Mouse (Mus musculus) midbrain, embryonic 11.5 days (tissue): ENCODE results near the gene Cs. TPM values are rescaled to one million over a fixed set of nuclear protein-coding genes. Genes with fewer than 3 reads are reported as not detected.

Source experiments
- ATAC-seq: fragments of 200-750 bp; cut with Nextera tagmentation; 2 replicates; pipeline ENCODE4 v1.8.0; 2017; ENCODE audit warnings: moderate TSS enrichment, moderate library complexity; ENCODE audit not compliant: low FRiP score
- DNase-seq: peaks from one replicate; pipeline ENCODE4 v3.0.0; 2015; ENCODE audit warnings: low spot score; ENCODE audit errors: missing footprints
- H3K27ac ChIP-seq: fragments of 300-500 bp; sonication (generic); 2 replicates; pipeline ENCODE4 v1.5.1; 2014; ENCODE audit warnings: low read depth, low read length
- H3K27me3 ChIP-seq: fragments of 300-500 bp; sonication (generic); 2 replicates; pipeline ENCODE4 v1.6.1; 2014; ENCODE audit warnings: mild to moderate bottlenecking, low read length, moderate library complexity, mixed read lengths; ENCODE audit not compliant: control insufficient read depth, insufficient read depth
- H3K36me3 ChIP-seq: fragments of 300-500 bp; sonication (generic); 2 replicates; pipeline ENCODE4 v1.6.1; 2014; ENCODE audit warnings: mild to moderate bottlenecking, low read length, moderate library complexity, mixed read lengths; ENCODE audit not compliant: control insufficient read depth, insufficient read depth
- H3K4me1 ChIP-seq: fragments of 300-500 bp; sonication (generic); 2 replicates; pipeline ENCODE4 v1.6.1; 2014; ENCODE audit warnings: low read length; ENCODE audit not compliant: control insufficient read depth, insufficient read depth
- H3K4me2 ChIP-seq: fragments of 300-500 bp; sonication (generic); 2 replicates; pipeline ENCODE4 v1.6.1; 2014; ENCODE audit warnings: mild to moderate bottlenecking, moderate library complexity
- H3K4me3 ChIP-seq: fragments of 300-500 bp; sonication (generic); 2 replicates; pipeline ENCODE4 v1.5.1; 2014; ENCODE audit warnings: low read depth, low read length
- H3K9ac ChIP-seq: fragments of 300-500 bp; sonication (generic); 2 replicates; pipeline ENCODE4 v1.6.1; 2014; ENCODE audit warnings: low read length
- H3K9me3 ChIP-seq: fragments of 300-500 bp; sonication (generic); 2 replicates; pipeline ENCODE4 v1.6.1; 2016; ENCODE audit warnings: low read length; ENCODE audit not compliant: control insufficient read depth
- WGBS: fragments of 180-500 bp; shearing (Covaris S2); extraction: QIAGEN DNeasy Blood & Tissue Kit; methylation state at CpG from one replicate; pipeline ENCODE4 v1.1.7; 2014; 5-methylcytosine and 5-hydroxymethylcytosine counted together
- polyA plus RNA-seq: library from polyadenylated mRNA; unstranded; fragments of >200 nt; fragmentation: Nextera tagmentation; extraction: Ambion mirVana; gene quantifications from 2 replicates; pipeline ENCODE4 v1.2.1, GENCODE M21; 2014

Cs gene
- polyA plus RNA-seq, 1 experiment from 2014 or later = 248 TPM

DNA sequence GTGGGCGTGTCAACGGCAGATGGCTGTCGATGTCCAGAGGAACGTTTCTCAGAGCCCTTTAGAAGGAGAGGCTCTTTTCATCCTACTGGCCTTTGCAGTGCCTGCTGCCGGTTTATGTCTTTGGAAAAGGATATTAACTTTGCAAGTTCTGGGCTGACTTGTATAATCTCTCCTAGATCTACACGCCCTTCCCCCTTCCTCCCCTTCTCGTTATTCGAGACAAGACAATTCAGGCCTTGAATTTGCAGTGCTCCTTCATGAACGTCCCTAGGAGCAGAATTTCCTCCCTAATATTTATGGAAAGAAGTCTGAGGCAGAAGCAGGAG is 31.6 kb downstream of the Cs start:
- DNase-seq (no peak), ATAC-seq (no peak)
- Histone ChIP-seq H3K4me1 (peaks cover 8% of the 10 kb centered on the region), H3K4me3 (peak overlapping the region; percentile 59), H3K9me3 (no peaks in the 10 kb centered on the region), H3K4me2 (peak overlapping the region; percentile 68), H3K9ac (peak overlapping the region; percentile 66), H3K27ac (peak overlapping the region; percentile 86), H3K36me3 (peaks cover 3% of the 10 kb centered on the region; the same call in 1 of the 2 replicates), H3K27me3 (no peaks in the 10 kb centered on the region)
- 10% methylated on average over 9 of the region's 9 CpGs for WGBS

DNA sequence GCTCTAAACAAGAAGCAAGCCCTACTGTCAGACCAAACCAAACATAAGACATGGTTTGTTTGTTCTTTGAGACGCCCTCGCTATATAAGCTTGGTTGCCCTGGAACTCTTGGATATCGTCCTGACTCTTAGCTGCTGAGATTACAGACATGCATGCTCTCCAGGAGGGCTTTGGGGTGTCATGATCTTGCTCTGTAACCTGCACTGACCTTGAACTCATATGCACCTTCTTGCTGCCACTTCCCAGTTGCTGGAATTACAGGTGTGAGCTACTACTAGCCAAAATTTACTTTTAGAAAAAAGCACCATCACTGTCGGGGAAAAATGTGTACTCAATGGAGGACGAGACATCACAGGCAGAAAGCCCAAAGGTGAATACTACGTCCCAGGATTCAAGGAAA is 32.1 kb downstream of the Cs start:
- no peak for ATAC-seq
- 82% methylated on average over 6 of the region's 6 CpGs for WGBS
- Histone ChIP-seq H3K4me3 (peak overlapping the region; percentile 59), H3K4me1 (peaks cover 8% of the 10 kb centered on the region), H3K27ac (peak overlapping the region; percentile 86), H3K4me2 (peak overlapping the region; percentile 68), H3K9ac (peak overlapping the region; percentile 66), H3K9me3 (no peaks in the 10 kb centered on the region), H3K27me3 (no peaks in the 10 kb centered on the region), H3K36me3 (peaks cover 3% of the 10 kb centered on the region; the same call in 1 of the 2 replicates)
- no peak for DNase-seq

DNA sequence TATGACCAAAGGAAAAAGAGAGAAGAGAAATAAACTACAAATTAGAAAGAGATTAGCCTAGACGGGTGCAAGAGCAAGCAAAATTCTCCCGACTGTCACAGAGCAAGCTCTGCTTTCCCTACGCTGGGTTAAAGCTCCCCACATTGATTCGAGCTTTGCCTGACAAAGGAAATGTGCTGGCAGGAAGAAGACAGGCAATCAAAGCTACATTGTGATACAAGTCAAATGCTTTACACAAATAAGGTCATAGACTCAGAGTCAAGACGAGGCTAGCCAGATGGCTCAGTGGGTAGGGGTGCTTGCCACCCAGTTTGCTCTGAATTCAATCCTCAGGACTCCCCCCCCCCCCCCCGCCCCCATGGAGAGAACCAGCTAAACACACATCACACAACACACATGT is 32.5 kb downstream of the Cs start:
- ATAC-seq (no peak), DNase-seq (no peak)
- Histone ChIP-seq H3K27me3 (no peaks in the 10 kb centered on the region), H3K36me3 (peaks cover 3% of the 10 kb centered on the region; the same call in 1 of the 2 replicates), H3K9ac (no peak overlapping the region), H3K27ac (no peak overlapping the region), H3K4me3 (no peak overlapping the region), H3K4me2 (no peak overlapping the region), H3K9me3 (no peaks in the 10 kb centered on the region), H3K4me1 (peaks cover 8% of the 10 kb centered on the region)
- WGBS = 67% methylated on average over 5 of the region's 6 CpGs

DNA sequence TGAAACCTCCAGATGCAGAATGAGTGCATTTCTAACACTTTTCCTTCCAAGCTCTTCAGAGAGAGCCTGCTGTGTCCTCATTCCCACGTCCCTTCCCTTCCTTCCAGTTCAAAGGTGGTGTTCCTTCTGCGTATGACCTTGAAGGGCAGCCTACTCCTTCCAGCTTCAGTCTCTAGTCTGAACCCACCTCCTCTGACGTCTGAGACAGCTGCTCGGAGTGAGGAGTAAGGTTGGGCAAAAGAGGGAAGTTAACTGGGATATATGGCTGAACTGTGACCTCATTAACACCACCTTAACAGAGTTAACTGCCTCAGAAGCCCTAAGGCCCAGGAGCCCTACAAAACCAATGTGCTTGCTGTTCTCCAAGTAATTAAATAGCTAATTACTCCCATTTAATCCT is 33.1 kb downstream of the Cs start:
- H3K9me3 ChIP-seq = no peaks in the 10 kb centered on the region
- ATAC-seq = no peak
- DNase-seq = no peak
- 64% methylated on average over 4 of the region's 4 CpGs for WGBS
- H3K4me2 ChIP-seq = no peak overlapping the region
- no peak overlapping the region for H3K4me3 ChIP-seq
- H3K27me3 ChIP-seq = no peaks in the 10 kb centered on the region
- no peak overlapping the region for H3K9ac ChIP-seq
- no peak overlapping the region for H3K27ac ChIP-seq
- peaks cover 8% of the 10 kb centered on the region for H3K4me1 ChIP-seq
- no peaks in the 10 kb centered on the region for H3K36me3 ChIP-seq

DNA sequence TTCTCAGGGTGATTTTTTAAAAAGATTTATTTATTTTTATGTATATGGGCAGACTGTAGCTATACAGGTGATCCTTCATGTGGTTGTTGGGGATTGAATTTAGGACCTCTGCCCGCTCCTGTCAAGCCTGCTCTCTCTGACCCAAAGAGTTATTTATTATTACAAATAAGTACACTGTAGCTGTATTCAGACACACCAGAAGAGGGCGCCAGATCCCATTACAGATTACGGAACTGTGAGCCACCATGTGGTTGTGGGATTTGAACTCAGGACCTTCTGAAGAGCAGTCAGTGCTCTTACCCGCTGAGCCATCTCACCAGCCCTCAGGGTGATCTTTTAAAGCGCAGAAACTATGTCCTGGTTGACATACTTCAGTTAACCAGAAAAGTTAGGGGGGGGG is 34.6 kb downstream of the Cs start:
- Histone ChIP-seq H3K4me3 (no peak overlapping the region), H3K27ac (no peak overlapping the region), H3K9ac (no peak overlapping the region), H3K4me1 (peaks cover 11% of the 10 kb centered on the region), H3K36me3 (no peaks in the 10 kb centered on the region), H3K9me3 (no peaks in the 10 kb centered on the region), H3K4me2 (no peak overlapping the region), H3K27me3 (no peaks in the 10 kb centered on the region)
- DNase-seq = no peak
- WGBS = 85% methylated on average over 5 of the region's 5 CpGs
- ATAC-seq = no peak

DNA sequence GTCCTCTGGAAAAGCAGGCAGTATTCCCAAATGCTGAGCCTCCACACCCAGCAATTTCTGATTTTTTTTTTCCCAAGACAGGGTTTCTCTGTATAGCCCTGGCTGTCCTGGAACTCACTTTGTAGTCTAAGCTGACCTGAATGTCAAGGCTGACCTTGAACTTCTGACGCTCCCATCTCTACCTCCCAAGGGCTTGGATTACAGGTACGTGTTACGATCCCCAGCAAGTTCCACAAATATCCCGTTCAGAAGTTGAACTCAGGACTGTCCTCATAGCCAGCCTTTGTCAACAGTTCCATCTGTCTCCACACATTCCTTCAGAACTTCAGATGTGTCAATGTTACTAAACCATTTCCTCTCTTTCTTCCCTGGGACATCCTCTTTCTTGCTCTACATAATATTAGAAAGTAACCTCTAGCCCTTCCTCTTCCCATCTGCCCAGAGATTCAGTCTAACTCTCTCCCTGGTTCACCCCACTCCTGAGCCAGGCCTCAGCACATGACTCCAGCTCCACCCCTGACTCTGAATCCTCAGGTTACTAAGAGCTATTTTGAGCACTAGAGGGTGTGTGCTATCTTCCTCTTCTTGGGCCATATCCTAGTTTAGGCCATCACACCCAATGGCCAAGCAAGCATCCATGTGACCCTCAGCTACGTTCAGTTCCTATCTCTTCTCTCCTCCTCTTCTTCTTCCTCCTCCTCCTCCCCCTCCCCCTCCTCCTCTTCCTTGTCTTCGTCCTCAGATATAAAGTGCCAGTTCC is 35.6 kb downstream of the Cs start:
- ATAC-seq (no peak), DNase-seq (no peak)
- WGBS = 84% methylated on average over 6 of the region's 6 CpGs
- Histone ChIP-seq H3K9ac (no peak overlapping the region), H3K36me3 (no peaks in the 10 kb centered on the region), H3K9me3 (no peaks in the 10 kb centered on the region), H3K27ac (no peak overlapping the region), H3K4me2 (no peak overlapping the region), H3K4me3 (no peak overlapping the region), H3K27me3 (no peaks in the 10 kb centered on the region), H3K4me1 (peaks cover 11% of the 10 kb centered on the region)

DNA sequence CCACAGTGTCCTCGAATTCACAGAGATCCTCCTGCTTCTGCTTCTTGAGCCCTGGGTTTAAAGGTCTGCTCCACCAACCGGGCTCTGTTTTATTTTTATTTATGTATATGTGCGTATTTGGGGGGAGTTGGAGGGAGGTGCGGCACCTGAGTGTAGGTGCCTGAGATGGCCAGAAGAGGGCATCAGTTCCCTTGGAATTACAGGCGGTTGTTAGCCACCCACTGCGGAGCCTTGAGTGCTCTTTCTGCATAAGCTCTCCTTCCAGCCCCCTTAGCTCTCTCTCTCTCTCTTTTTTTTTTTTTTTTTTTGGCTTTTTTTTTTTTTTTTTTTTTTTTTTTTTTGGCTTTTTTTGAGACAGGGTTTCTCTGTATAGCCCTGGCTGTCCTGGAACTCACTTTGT is 36.9 kb downstream of the Cs start:
- H3K27me3 ChIP-seq = no peaks in the 10 kb centered on the region
- H3K27ac ChIP-seq = no peak overlapping the region
- no peak overlapping the region for H3K9ac ChIP-seq
- 79% methylated on average over 6 of the region's 6 CpGs for WGBS
- peaks cover 17% of the 10 kb centered on the region for H3K4me1 ChIP-seq
- no peak for ATAC-seq
- no peak overlapping the region for H3K4me2 ChIP-seq
- no peak overlapping the region for H3K4me3 ChIP-seq
- H3K9me3 ChIP-seq = no peaks in the 10 kb centered on the region
- 0 out of 2 replicates have a peak, but pooled peaks cover 3% of the 10 kb centered on the region for H3K36me3 ChIP-seq
- no peak for DNase-seq

DNA sequence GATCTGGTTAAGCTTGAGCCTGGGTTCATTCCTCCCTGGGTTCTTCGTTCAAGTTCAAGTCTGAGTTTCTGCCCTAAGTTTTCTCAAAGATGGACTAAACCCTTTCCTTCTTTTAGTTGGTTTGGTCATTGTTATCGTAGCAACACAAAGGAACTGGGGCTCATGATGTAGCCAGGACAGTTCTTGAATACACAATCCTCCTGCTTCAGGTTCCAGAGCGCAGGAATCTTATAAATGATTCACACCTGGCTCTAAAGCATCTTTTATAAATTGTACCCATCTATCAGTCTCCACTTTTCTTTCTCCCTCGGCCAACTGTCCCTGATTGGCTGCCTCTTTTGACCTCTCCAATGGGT is 38.5 kb downstream of the Cs start:
- 43% methylated on average over 4 of the region's 4 CpGs for WGBS

DNA sequence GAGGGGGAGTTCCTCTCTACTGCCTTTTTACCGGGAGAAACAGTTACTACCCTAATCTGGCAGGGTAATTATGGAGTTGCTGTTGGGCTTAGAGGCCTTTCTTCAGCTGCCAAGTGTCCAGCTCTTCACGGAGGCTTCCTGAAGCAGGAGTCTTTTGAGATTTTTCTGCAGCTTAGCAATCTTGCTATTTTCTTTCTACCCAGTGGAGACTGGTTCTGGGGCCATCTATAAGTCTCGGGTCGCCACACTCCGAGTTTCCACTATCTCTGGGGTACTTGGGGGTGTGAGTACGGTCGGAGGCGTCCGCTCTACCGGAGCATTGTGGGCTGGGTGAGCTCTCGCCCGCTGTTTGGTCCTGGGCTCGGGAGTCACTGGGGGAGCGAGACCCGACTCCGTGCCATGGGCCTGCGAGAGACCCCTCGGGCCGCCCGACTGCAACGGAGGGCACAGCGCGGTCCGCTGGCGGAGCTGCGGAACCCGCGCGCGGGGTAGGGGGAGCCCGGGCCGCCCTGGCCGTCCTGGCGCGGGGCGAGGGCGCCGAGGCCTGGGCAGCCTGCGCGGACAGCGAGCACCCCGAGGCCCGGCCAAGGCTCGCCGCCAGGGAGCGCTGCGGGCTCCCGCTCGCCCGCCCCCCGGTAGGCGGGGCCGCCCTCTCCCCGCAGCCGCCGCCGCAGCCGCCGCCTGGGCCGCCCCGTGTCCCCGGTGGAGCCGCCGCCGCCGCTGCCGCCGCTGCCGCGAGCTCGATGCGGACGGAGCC is 39.1 kb downstream of the Cs start, which contains the start of gene Ankrd52:
Ankrd52 (plus strand) TSS at position 661 of the 757 bp plus-strand sequence.
- WGBS = under 1% methylated on average over 52 of the region's 73 CpGs
- ATAC-seq = peak; percentile 93

More for the DNA sequence above, 38.5 kb downstream of the Cs start:
- H3K4me2 ChIP-seq = peak overlapping the region; percentile 72
- peak overlapping the region; percentile 98 for H3K9ac ChIP-seq
- peak overlapping the region; percentile 99 for H3K4me3 ChIP-seq
- H3K4me1 ChIP-seq = peaks cover 13% of the 10 kb centered on the region
- peak; percentile 91 for DNase-seq
- ATAC-seq = no peak
- no peaks in the 10 kb centered on the region for H3K27me3 ChIP-seq
- H3K27ac ChIP-seq = peak overlapping the region; percentile 89
- H3K9me3 ChIP-seq = no peaks in the 10 kb centered on the region
- 0 out of 2 replicates have a peak, but pooled peaks cover 6% of the 10 kb centered on the region for H3K36me3 ChIP-seq

More for the DNA sequence above, 39.1 kb downstream of the Cs start, which contains the start of gene Ankrd52:
- DNase-seq = peak; percentile 98
- Histone ChIP-seq H3K27ac (peak within 1 kb of the TSS; percentile 89), H3K27me3 (no peaks in the 10 kb centered on the region), H3K9me3 (no peaks in the 10 kb centered on the region), H3K4me1 (peaks cover 13% of the 10 kb centered on the region), H3K36me3 (peaks cover 9% of the 10 kb centered on the region; the same call in 1 of the 2 replicates), H3K4me2 (peak within 1 kb of the TSS; percentile 72), H3K9ac (peak within 1 kb of the TSS; percentile 98), H3K4me3 (peak within 1 kb of the TSS; percentile 99)
